Mouse (Mus musculus) 416B (cell line): ENCODE data around the gene Akap12.

ENCODE experiments used
- DNase-seq: peaks from one replicate; pipeline ENCODE4 v3.0.0; 2011; ENCODE audit warnings: low read depth

Akap12 gene

GRCm38 (mm10) chr10:4266041-4266930 lies at the start of gene Akap12:
Akap12 (plus strand) TSS chr10:4266380.
- no peak for DNase-seq

GRCm38 (mm10) chr10:4230563-4231359 lies 35.4 kb upstream of the Akap12 start:
- no peak for DNase-seq

GRCm38 (mm10) chr10:4233102-4233501 lies 33.1 kb upstream of the Akap12 start:
- peak; percentile 40 for DNase-seq

GRCm38 (mm10) chr10:4239794-4240574 lies 26.2 kb upstream of the Akap12 start:
- no peak for DNase-seq

GRCm38 (mm10) chr10:4243591-4244300 lies 22.4 kb upstream of the Akap12 start:
- DNase-seq = no peak

- DNase-seq = no peak
These were observed 20.4 kb upstream of the Akap12 start for GRCm38 (mm10) chr10:4245812-4246211.

GRCm38 (mm10) chr10:4246407-4246806 lies 19.8 kb upstream of the Akap12 start:
- DNase-seq = peak; percentile 56

- DNase-seq = no peak
These were observed 16.8 kb upstream of the Akap12 start for GRCm38 (mm10) chr10:4249235-4249845.

GRCm38 (mm10) chr10:4250681-4251080 lies 15.5 kb upstream of the Akap12 start:
- peak; percentile 42 for DNase-seq

- DNase-seq = no peak
These were observed 12.6 kb upstream of the Akap12 start for GRCm38 (mm10) chr10:4253613-4254012.

- DNase-seq = no peak
These were observed 11.7 kb upstream of the Akap12 start for GRCm38 (mm10) chr10:4254459-4254858.

- DNase-seq = no peak
These were observed 5.3 kb upstream of the Akap12 start for GRCm38 (mm10) chr10:4260925-4261324.

GRCm38 (mm10) chr10:4261359-4261952 lies 4.7 kb upstream of the Akap12 start:
- no peak for DNase-seq

- DNase-seq = no peak
These were observed 539 bp upstream of the Akap12 start for GRCm38 (mm10) chr10:4265641-4266040.

GRCm38 (mm10) chr10:4266931-4267310 lies 741 bp downstream of the Akap12 start:
- DNase-seq = no peak

GRCm38 (mm10) chr10:4267481-4267880 lies 1.3 kb downstream of the Akap12 start:
- DNase-seq = no peak

- DNase-seq = no peak
These were observed 2.0 kb downstream of the Akap12 start for GRCm38 (mm10) chr10:4268140-4268539.

- no peak for DNase-seq
These were observed 9.4 kb downstream of the Akap12 start for GRCm38 (mm10) chr10:4275572-4275971.

- DNase-seq = no peak
These were observed 9.9 kb downstream of the Akap12 start for GRCm38 (mm10) chr10:4276081-4276480.

GRCm38 (mm10) chr10:4278041-4278440 lies 11.9 kb downstream of the Akap12 start:
- no peak for DNase-seq

- no peak for DNase-seq
These were observed 16.2 kb downstream of the Akap12 start for GRCm38 (mm10) chr10:4282395-4282794.
